ENCODE assay signal across 24 mouse cellular contexts in the genomic region with DNA sequence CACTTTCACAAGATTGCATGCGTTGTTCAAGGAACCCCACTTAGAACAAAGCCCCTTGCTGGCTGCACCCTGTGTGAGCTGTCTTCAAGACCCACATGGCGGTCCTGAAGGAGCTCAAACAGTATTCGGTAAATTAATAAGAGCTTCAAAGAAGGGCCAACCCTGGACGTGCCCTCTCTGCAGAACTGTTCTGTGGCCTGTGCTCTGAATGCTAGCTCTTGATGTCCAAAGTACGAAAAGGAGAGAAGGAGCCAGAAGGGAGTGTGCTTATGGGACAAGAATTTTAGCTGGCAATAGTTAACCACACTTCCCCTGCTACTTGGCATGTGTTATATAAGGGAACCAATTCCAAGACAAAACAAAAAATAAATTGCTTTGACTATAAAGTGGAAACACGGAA.
A peak's percentile ranks its signal among the peaks of the same experiment; 100 is the strongest.
DNase-seq lines count a peak whose midpoint lies in the region; ATAC-seq and TF ChIP-seq lines count a peak whose summit lies in the region.
"Had no signal": no experiment of that assay in that cellular context is flagged by ENCODE, and none has a peak within 500 bp of the region (broad histone marks: within the 10 kb centered on the region; RNA-seq: fewer than 3 reads in every experiment).

No protein-coding gene starts in this region.

- WGBS in limb, embryonic 14.5 days: 76% methylated on average over 6 of the region's 6 CpGs
- 95% methylated on average over 6 of the region's 6 CpGs for WGBS in limb, embryonic 10.5 days
- 87% methylated on average over 6 of the region's 6 CpGs for WGBS in midbrain, embryonic 16.5 days
- WGBS in heart, embryonic 10.5 days: 87% methylated on average over 6 of the region's 6 CpGs

- H3K9me3 ChIP-seq in limb, embryonic 14.5 days (ENCODE audit: control insufficient read depth, low read length): no peaks in the 10 kb centered on the region
- H3K9me3 ChIP-seq in limb, embryonic 10.5 days (replicated peaks): no peaks in the 10 kb centered on the region
- H3K9me3 ChIP-seq in midbrain, embryonic 16.5 days (replicated peaks; ENCODE audit: control insufficient read depth, low read length, poor library complexity, severe bottlenecking): no peaks in the 10 kb centered on the region
- no peaks in the 10 kb centered on the region for H3K9me3 ChIP-seq in heart, embryonic 10.5 days
- H3K9me3 ChIP-seq: heart, embryonic 13.5 days; hindbrain, embryonic 12.5 days had no signal

- no peaks in the 10 kb centered on the region for H3K27me3 ChIP-seq in limb, embryonic 14.5 days (ENCODE audit: control insufficient read depth, insufficient read depth, low read length)
- no peaks in the 10 kb centered on the region for H3K27me3 ChIP-seq in limb, embryonic 10.5 days (ENCODE audit: low read depth, poor library complexity, severe bottlenecking)
- no peaks in the 10 kb centered on the region for H3K27me3 ChIP-seq in midbrain, embryonic 16.5 days (ENCODE audit: control insufficient read depth, insufficient read depth, low read depth, low read length)
- no peaks in the 10 kb centered on the region for H3K27me3 ChIP-seq in heart, embryonic 10.5 days (ENCODE audit: insufficient read depth, poor library complexity, severe bottlenecking)
- H3K27me3 ChIP-seq: heart, embryonic 13.5 days; hindbrain, embryonic 12.5 days had no signal

- no peak overlapping the region for H3K4me3 ChIP-seq in gastrocnemius, adult 2 months
- H3K4me3 ChIP-seq in limb, embryonic 14.5 days (replicated peaks; ENCODE audit: low read length): no peak overlapping the region
- H3K4me3 ChIP-seq in limb, embryonic 10.5 days: no peak overlapping the region
- H3K4me3 ChIP-seq in midbrain, embryonic 16.5 days (ENCODE audit: low read depth, low read length): no peak overlapping the region
- H3K4me3 ChIP-seq in heart, embryonic 10.5 days: no peak overlapping the region
- H3K4me3 ChIP-seq: heart, embryonic 13.5 days; hindbrain, embryonic 12.5 days; left cerebral cortex, adult 2 months; midbrain, embryonic 10.5 days had no signal

- TF ChIP-seq CTCF in gastrocnemius, adult 2 months (IDR thresholded peaks at IDR 0.05): no peak

- H3K36me3 ChIP-seq in limb, embryonic 14.5 days (ENCODE audit: control insufficient read depth, insufficient read depth, low read length): no peaks in the 10 kb centered on the region
- no peaks in the 10 kb centered on the region for H3K36me3 ChIP-seq in limb, embryonic 10.5 days
- H3K36me3 ChIP-seq in midbrain, embryonic 16.5 days (ENCODE audit: control insufficient read depth, insufficient read depth, low read length): no peaks in the 10 kb centered on the region
- no peaks in the 10 kb centered on the region for H3K36me3 ChIP-seq in heart, embryonic 10.5 days
- H3K36me3 ChIP-seq: heart, embryonic 13.5 days; hindbrain, embryonic 12.5 days; midbrain, embryonic 10.5 days had no signal

- no peak for ATAC-seq in limb, embryonic 14.5 days (ENCODE audit: low FRiP score, low read depth)
- no peak for ATAC-seq in midbrain, embryonic 16.5 days
- ATAC-seq: forebrain, embryonic 14.5 days; intestine, postnatal 0 days; liver, postnatal 0 days; lung, postnatal 0 days had no signal

- H3K4me2 ChIP-seq in limb, embryonic 14.5 days (replicated peaks; ENCODE audit: low read depth, low read length, severe bottlenecking): no peak overlapping the region
- no peak overlapping the region for H3K4me2 ChIP-seq in midbrain, embryonic 16.5 days (ENCODE audit: low read length)
- H3K4me2 ChIP-seq: heart, embryonic 13.5 days; hindbrain, embryonic 12.5 days had no signal

- no peak overlapping the region for H3K9ac ChIP-seq in limb, embryonic 14.5 days (ENCODE audit: low read depth, low read length, severe bottlenecking)
- no peak overlapping the region for H3K9ac ChIP-seq in midbrain, embryonic 16.5 days (ENCODE audit: low read depth, low read length)
- H3K9ac ChIP-seq: heart, embryonic 13.5 days; hindbrain, embryonic 12.5 days; liver, postnatal 0 days had no signal

- intact Hi-C loops in gastrocnemius, adult 2 months (cut with DNase I): no loop called here

- no peak for DNase-seq in gastrocnemius, adult 2 months
- DNase-seq in gastrocnemius, adult 8-10 months (ENCODE audit: low spot score in 2 of 2): no peak
- no peak for DNase-seq in limb, embryonic 14.5 days (ENCODE audit: low spot score)
- no peak for DNase-seq in limb, embryonic 10.5 days (ENCODE audit: low spot score)
- peak; percentile 45 for DNase-seq in kidney, postnatal 14 days
- DNase-seq in lung, postnatal 4 days: no peak
- DNase-seq in heart, embryonic 10.5 days (ENCODE audit: low spot score): no peak
- DNase-seq: adrenal gland, postnatal 25 days; cerebellum, adult 9-10 months; gastrocnemius, postnatal 14 days; heart, adult 18-20 months; heart, postnatal 14 days; layer of hippocampus, adult 9-11 months; liver, postnatal 0 days; thymus, adult 18-20 months; thymus, postnatal 4 days had no signal

- no peaks in the 10 kb centered on the region for H3K4me1 ChIP-seq in limb, embryonic 14.5 days (ENCODE audit: control insufficient read depth, insufficient read depth, low read length)
- H3K4me1 ChIP-seq in limb, embryonic 10.5 days: no peaks in the 10 kb centered on the region
- no peaks in the 10 kb centered on the region for H3K4me1 ChIP-seq in midbrain, embryonic 16.5 days (ENCODE audit: control insufficient read depth, insufficient read depth, low read length)
- no peaks in the 10 kb centered on the region for H3K4me1 ChIP-seq in heart, embryonic 10.5 days
- H3K4me1 ChIP-seq: heart, embryonic 13.5 days; hindbrain, embryonic 12.5 days; midbrain, embryonic 10.5 days had no signal

- peak overlapping the region; percentile 70 for H3K27ac ChIP-seq in gastrocnemius, adult 2 months
- peak overlapping the region; percentile 41; the same call in 1 of the 2 replicates for H3K27ac ChIP-seq in limb, embryonic 14.5 days (replicated peaks; ENCODE audit: low read depth, low read length)
- H3K27ac ChIP-seq in limb, embryonic 10.5 days: no peak overlapping the region
- H3K27ac ChIP-seq in midbrain, embryonic 16.5 days (ENCODE audit: low read length): no peak overlapping the region
- H3K27ac ChIP-seq in heart, embryonic 10.5 days: no peak overlapping the region
- H3K27ac ChIP-seq: heart, embryonic 13.5 days; hindbrain, embryonic 12.5 days; left cerebral cortex, adult 2 months; midbrain, embryonic 10.5 days had no signal

- no peak for TF ChIP-seq POLR2A in limb, embryonic 14.5 days (IDR thresholded peaks at IDR 0.05; ENCODE audit: borderline replicate concordance, extremely low read depth, insufficient read depth, insufficient read length)

Comparison
In these comparisons a context has a peak if more than half of its experiments do, and no peak if none do; other contexts are left out.
1. H3K27ac ChIP-seq: peak in gastrocnemius, adult 2 months (single experiment) and limb, embryonic 14.5 days (single experiment); none in limb, embryonic 10.5 days (single experiment), midbrain, embryonic 16.5 days (single experiment) and heart, embryonic 10.5 days (single experiment).